Mouse (Mus musculus) brain, adult 2 months (tissue): ENCODE measurements at regions not wholly inside any gene's neighbourhood (a gene's known extent, or its start where the extent isn't known, plus 50 kb on each side); places are given as distances from the start of the nearest gene placed in this dataset.
"Not testable (repeated sequence)": the region's sequence is repeated elsewhere in the genome, so short reads cannot be mapped to it uniquely, and the experiment has no call there.

ENCODE experiments used
- DNase-seq: peaks from one replicate; pipeline ENCODE4 v3.0.0; 2011; ENCODE audit warnings: low read depth, low spot score

DNA sequence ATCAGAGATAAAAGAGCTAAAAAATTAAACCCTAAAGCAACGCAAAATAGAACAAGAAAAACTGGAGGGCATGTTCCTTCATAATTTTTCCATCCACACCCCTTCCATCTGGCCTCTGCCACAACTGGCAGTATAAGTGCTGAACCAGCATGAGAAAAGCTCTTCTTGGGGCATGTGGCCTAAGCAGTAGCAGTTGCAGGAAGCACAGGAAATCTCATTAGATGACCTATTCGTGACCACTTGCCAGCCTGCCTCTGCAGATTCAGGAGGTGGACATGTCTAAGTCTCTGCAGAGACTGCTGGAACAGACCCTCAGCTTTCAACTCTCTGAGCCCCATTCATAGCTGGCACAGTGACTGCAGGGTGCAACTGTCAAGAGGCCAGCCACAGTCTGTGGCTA, 116.5 kb upstream of the Teddm2 start:
- no peak for DNase-seq

DNA sequence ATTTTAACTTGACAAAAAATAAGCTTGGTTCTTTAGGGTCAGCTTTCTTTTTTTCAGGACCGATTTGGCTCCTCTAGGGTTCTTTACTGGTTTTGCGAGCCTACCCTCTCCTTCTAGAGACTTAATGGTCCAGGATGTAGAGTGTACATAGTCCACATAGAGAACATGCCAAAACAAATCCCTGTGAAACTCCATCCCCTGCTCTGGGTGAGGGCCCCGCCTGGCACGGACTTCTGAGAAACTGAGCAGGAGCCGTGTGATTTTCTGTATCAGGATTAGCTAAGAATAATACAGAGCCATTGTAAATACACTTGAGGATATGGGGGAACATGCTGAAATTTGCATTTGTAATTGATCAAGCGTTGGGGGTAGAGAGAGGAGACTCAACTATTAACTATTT, 118.2 kb upstream of the Teddm2 start:
- no peak for DNase-seq

GRCm38 (mm10) chr1:154024301-154024700, 124.3 kb upstream of the Teddm2 start:
- DNase-seq = no peak

DNA sequence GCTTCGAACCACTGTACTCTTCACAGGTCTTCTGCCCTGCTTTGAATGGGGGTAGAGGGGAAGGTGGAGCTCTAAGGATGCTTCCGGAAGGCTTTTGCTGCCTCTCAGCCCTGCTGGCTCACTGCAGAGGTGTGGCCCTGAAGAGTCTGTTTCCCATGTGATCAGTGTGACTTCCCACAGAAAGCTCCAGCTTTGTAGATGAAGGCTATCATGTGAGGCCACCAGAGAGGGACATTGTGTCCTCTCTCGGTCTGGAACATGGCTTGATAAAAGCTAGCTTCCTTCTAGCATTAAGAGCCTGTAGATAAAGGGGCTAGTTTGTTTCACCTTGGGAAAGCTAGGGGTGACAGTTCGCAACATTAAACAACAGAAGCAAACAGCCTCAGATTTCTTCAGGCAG, 127.3 kb upstream of the Teddm2 start:
- DNase-seq = no peak

GRCm38 (mm10) chr1:154029826-154030225, 129.8 kb upstream of the Teddm2 start:
- no peak for DNase-seq

DNA sequence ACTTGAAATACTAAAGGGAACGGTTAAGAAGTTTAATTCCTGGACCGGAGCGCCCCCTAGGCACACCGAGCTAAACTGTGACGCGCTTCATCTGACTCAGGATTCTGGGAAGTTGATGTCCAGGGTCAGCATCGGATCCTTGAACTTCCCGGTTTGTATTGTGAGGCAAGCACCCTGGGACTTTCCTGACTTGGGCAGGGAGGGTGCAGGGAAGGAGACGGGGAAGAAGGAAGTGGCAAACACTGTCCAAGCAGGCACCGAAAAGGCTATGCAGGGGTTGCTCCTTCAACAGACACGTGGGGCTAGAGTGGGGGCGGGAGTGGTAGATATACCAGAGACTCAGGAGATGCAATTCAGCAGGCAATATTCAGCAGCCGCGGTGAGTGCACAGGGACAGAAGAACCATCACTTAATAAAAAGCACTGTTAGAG, 132.7 kb upstream of the Teddm2 start:
- DNase-seq = peak; percentile 82

DNA sequence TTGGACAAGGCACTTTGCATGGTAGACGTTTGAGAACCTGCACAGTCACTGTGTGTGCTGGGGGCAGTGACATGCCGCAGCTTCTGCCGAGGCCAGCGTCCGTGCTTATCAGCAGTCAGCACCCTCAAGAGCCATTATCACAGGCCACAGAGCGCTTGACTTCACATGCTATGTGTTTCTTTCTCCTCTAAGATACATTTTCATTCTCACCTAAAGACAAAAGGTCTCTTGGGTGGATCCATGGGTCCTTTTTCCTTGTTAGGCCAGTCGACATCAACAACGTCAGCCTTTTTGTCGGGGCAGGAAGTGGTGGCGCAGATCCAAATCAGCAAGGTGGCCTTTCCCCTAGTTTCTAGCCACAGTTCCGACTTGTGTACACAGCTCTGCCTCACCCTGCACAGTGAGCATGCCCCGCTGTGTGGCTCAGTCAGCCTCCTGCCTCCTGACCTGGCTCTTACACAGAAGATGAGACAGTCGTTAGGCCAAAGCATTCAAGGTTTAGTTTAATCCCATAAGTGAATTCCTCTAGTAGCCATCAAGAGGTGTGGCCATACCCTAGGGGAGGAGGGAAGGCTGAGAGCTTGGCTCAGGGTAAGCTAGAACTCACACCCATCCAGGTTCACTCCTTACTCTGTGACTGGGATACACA, 134.1 kb upstream of the Teddm2 start:
- DNase-seq = peak; percentile 41

DNA sequence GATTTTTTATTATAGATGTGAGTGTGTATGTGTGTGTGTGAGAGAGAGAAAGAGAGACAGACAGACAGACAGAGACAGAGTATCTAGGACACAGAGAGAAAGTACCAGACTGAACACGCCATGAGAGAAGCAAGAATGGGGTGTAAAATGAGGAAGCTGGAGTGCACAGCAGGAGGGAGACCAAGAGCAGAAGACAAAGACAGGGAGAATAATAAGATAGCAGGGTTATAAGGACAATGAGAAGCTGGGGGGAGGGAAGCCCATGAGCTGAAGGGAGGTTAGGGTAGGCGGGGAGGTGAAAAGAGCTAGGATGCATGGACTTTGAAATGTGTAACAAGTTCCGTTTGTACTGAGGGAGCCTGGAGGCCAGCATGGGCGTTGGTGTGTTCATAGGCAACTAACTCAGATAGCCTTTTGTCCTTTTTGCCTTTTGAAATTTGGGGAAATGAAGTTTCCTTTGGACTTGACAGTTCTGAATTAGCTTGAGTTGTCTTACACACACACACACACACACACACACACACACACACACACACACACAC, 136.8 kb upstream of the Teddm2 start:
- DNase-seq = no peak

DNA sequence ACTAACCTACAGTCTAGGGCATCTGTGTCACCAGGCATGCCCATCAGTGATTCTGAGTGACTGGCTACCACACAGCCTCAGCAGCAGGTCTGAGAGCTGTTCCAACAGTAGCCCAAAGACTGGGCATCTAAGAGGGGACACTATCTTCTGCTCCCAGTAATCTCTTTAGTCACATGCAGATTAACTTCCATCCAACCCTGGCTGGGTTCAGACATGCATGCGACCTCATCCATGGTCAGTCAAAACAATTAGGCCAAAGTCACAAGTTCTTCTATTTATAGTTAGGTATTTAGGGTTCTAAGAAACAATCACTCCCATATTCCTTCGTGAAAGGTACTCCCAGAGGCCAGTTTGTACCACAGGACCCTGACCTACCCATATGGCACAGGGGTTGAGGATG, 138.2 kb upstream of the Teddm2 start:
- no peak for DNase-seq

GRCm38 (mm10) chr1:154040907-154041306, 140.9 kb upstream of the Teddm2 start:
- no peak for DNase-seq

- no peak for DNase-seq
Observed at GRCm38 (mm10) chr1:154042956-154043355, 142.9 kb upstream of the Teddm2 start.

GRCm38 (mm10) chr1:154044712-154045111, 144.7 kb upstream of the Teddm2 start:
- no peak for DNase-seq

GRCm38 (mm10) chr1:154045951-154046350, 145.9 kb upstream of the Teddm2 start:
- no peak for DNase-seq

DNA sequence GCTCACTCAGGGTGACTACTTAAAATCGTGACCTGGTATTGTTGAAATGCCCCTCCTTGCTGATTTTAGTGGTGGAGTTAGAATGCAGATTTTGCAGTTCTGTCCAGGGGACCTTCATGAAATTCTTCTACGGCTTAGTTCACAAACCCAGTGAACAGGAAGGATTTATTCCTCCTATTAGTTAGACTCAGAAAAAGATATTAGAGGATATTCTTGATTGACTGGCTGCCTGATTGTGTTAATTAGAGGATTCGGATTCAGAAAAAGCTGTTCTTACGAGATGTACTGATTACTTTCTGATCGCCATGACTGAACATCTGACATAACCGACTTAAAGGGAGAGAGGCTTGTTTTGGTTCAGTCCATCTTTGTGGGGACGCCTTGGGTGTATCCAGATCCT, 147.3 kb upstream of the Zfp648 start:
- DNase-seq = no peak

DNA sequence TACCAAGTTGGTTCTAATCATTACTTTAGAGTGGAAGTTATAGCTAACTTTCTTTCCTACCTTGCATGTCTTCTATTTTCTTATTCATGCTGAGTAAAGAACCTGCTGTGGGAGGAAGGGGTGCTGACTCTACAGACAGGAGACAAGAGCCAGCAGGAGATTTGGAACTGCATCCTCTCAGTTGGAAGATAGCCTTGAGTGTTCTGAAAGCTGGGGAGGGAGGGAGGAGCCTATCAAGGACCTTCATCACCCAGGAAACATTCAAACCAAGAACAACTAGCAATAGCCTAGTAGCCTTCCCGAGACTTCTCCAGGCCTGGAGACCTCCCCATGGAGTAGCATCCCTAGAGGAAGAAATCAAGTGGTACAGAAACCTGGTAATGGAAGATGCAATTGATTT, 146.1 kb upstream of the Zfp648 start:
- no peak for DNase-seq

DNA sequence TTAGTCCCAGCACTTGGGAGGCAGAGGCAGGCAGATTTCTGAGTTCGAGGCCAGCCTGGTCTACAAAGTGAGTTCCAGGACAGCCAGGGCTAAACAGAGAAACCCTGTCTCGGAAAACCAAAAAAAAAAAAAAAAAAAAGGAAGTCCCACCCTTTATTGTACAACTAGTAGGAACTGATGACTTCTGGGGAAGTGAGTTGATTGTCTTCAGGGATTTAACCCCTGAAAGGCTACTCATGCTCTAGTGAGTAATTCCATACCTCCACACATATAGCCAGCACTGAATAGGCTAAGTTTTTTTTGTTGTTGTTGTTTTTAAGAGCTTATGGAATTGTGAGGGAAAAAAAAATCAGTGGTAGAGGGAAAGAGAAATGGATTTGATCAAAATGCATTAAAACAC, 139.6 kb upstream of the Zfp648 start:
- DNase-seq = not testable (repeated sequence)

DNA sequence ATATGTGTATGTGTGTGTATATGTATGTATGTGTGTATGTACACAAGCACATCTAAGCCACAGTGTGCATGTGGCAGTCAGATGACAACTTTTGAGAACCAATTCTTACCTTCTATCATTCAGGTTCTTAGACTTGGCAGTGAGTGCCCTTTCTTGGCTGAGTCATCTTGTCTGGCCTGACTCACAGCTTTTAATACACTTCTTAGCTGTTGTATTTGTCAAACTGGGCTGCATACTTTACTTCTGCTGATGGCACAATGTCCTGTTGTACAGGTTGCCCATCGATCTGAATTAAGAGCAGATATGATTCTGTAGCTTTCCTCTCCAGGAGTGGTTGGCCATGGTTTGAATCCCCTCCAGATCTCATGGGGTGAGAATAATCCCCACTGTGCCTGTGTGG, 139.1 kb upstream of the Zfp648 start:
- no peak for DNase-seq

DNA sequence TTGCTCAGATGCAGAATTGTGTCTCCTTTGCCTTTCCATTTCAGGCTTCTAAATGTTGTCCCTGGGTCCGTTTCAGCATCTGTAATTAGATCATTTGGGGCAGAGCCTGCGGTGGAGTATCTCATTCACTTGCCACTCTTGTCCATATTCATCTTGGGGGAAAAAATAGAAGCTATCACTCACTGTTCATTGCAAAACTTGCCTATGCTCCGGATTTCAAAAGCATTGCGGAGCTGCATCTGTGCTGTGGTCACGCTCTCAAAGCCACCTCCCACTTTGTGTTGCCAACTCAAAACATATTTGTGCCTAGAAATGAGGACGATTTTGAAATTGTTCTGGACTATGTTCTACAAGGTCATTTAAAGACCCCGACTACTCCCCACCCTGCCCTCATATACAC, 138.3 kb upstream of the Zfp648 start:
- DNase-seq = peak; percentile 37

GRCm38 (mm10) chr1:154064633-154065032, 136.4 kb upstream of the Zfp648 start:
- DNase-seq = no peak

DNA sequence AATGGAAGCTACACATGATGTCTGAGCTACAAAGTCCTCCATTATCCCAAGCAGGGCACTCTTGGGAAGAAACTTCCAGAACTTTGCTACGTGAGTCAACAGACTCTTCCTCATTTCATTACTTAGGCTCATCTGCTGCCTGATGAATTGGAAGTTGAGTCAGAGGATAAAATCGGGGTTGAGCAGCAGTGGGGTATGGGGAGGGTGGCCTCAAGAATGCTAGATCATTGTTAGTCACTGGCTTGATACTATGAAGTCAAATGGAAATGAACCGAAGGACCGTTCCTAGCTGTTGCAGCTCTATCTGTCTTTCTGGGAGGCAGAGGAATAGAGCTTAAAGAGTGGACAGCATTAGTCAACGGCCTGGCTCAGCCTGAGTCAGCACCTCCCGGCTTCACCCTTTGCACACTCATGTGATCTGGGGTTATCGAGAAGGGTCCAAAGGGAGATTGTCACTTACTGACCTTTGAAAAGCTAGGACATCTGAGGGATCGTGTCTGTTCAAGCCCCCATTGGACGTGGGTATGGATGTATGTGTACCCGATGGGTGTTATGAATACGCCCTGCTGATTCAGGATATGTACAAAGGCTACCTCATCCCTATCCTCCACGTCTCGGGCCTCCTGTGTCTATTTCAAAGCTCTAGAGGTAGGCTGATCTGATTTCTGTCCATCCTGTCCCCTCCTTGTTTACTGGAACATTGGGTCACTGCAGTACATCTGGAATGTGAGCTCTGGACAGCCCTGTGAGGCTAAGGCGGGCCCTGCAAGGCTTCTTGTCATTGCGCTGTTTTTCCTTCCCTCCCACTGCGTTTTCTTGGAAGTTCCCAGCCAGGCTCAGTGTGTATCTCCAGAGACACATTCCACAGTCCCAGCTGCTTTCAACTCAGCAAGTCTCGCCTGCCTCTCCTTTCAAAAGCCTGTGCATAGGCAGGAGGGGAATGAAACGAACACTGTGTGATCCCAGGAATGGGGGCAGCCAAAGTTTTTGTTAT, 135.4 kb upstream of the Zfp648 start:
- peak; percentile 63 for DNase-seq

- no peak for DNase-seq
Observed at GRCm38 (mm10) chr1:154067856-154068255, 133.1 kb upstream of the Zfp648 start.

GRCm38 (mm10) chr1:154074270-154074669, 126.7 kb upstream of the Zfp648 start:
- no peak for DNase-seq
